In the genomic region with DNA sequence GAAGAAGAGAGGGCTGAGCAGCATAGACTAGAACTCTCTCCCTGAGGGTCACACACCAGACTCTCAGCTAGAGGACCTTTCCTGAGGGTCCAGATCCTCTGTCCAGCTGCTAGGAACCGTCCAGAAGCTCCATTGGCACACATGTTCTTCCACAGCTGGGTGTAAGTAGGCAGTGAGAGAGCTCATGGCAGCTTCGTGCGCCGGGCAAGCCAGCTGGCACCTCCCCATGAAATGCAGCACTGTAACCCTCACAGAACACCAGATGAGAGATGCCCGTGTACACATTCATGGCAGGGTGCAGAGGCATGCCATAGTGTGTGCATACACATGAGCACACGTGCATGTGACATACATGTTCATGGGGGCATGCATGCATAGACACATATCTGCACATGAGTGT, we compare ENCODE assay signal across 20 mouse cellular contexts.
DNase-seq lines count a peak whose midpoint lies in the region; ATAC-seq lines count a peak whose summit lies in the region.
"Had no signal": no experiment of that assay in that cellular context is flagged by ENCODE, and none has a peak within 500 bp of the region (broad histone marks: within the 10 kb centered on the region; RNA-seq: fewer than 3 reads in every experiment).

No protein-coding gene starts in this region.

- H3K9ac ChIP-seq in hindbrain, embryonic 14.5 days, result no peak overlapping the region
- H3K9ac ChIP-seq in hindbrain, embryonic 12.5 days, result no peak overlapping the region
- H3K9ac ChIP-seq: embryonic facial prominence, embryonic 13.5 days; forebrain, embryonic 12.5 days; heart, embryonic 12.5 days; limb, embryonic 12.5 days; liver, postnatal 0 days; neural tube, embryonic 13.5 days had no signal

- no peaks in the 10 kb centered on the region for H3K36me3 ChIP-seq in hindbrain, embryonic 14.5 days (replicated peaks; ENCODE audit: control insufficient read depth, insufficient read depth)
- H3K36me3 ChIP-seq in hindbrain, embryonic 12.5 days, result no peaks in the 10 kb centered on the region
- H3K36me3 ChIP-seq: embryonic facial prominence, embryonic 13.5 days; forebrain, embryonic 12.5 days; heart, embryonic 12.5 days; limb, embryonic 12.5 days; neural tube, embryonic 13.5 days had no signal

- no peak overlapping the region for H3K4me2 ChIP-seq in hindbrain, embryonic 14.5 days (replicated peaks)
- H3K4me2 ChIP-seq in hindbrain, embryonic 12.5 days (replicated peaks), result no peak overlapping the region
- H3K4me2 ChIP-seq: embryonic facial prominence, embryonic 13.5 days; forebrain, embryonic 12.5 days; heart, embryonic 12.5 days; limb, embryonic 12.5 days; liver, embryonic 11.5 days; midbrain, embryonic 11.5 days; neural tube, embryonic 13.5 days had no signal

- no peak for ATAC-seq in hindbrain, embryonic 14.5 days (ENCODE audit: low FRiP score)
- no peak for ATAC-seq in hindbrain, embryonic 12.5 days (ENCODE audit: low FRiP score)
- ATAC-seq: inflammation-experienced regulatory T-cells, adult 6 months; liver, postnatal 0 days had no signal

- no peak overlapping the region for H3K4me3 ChIP-seq in hindbrain, embryonic 14.5 days (replicated peaks; ENCODE audit: low read length)
- H3K4me3 ChIP-seq in hindbrain, embryonic 12.5 days, result no peak overlapping the region
- H3K4me3 ChIP-seq: embryonic facial prominence, embryonic 13.5 days; erythroblast, embryonic 14.5 days; forebrain, embryonic 12.5 days; heart, embryonic 12.5 days; limb, embryonic 12.5 days; neural tube, embryonic 13.5 days had no signal

- H3K27me3 ChIP-seq in hindbrain, embryonic 14.5 days (ENCODE audit: control insufficient read depth, insufficient read depth, low read length), result no peaks in the 10 kb centered on the region
- no peaks in the 10 kb centered on the region for H3K27me3 ChIP-seq in hindbrain, embryonic 12.5 days
- H3K27me3 ChIP-seq: forebrain, embryonic 12.5 days had no signal

- peaks cover 5% of the 10 kb centered on the region; the same call in 1 of the 2 replicates for H3K4me1 ChIP-seq in hindbrain, embryonic 14.5 days (replicated peaks; ENCODE audit: control insufficient read depth, insufficient read depth, low read length)
- H3K4me1 ChIP-seq in hindbrain, embryonic 12.5 days, result no peaks in the 10 kb centered on the region
- H3K4me1 ChIP-seq: embryonic facial prominence, embryonic 13.5 days; limb, embryonic 12.5 days had no signal

- peak; percentile 54 to 58 for DNase-seq in cerebellum, postnatal 10 days
- no peak for DNase-seq in cerebellum, postnatal 4 days (ENCODE audit: low spot score in 2 of 2)
- DNase-seq in hindbrain, embryonic 14.5 days (ENCODE audit: low spot score), result no peak
- peak; percentile 23 for DNase-seq in left cerebral cortex, postnatal 4 days
- no peak for DNase-seq in left cerebral cortex, adult 9 months (ENCODE audit: low spot score in 2 of 2)
- peak; percentile 50 to 55 for DNase-seq in right cerebral cortex, postnatal 10 days (ENCODE audit: low spot score in 2 of 2)
- DNase-seq in right cerebral cortex, adult 2 months (ENCODE audit: low spot score in 2 of 2), result no peak
- DNase-seq: kidney, postnatal 4 days; liver, postnatal 0 days had no signal

- no peaks in the 10 kb centered on the region for H3K9me3 ChIP-seq in hindbrain, embryonic 14.5 days (ENCODE audit: control insufficient read depth, low read length)
- H3K9me3 ChIP-seq in hindbrain, embryonic 12.5 days (replicated peaks), result no peaks in the 10 kb centered on the region
- H3K9me3 ChIP-seq: embryonic facial prominence, embryonic 13.5 days; forebrain, embryonic 12.5 days; heart, embryonic 12.5 days; limb, embryonic 12.5 days; neural tube, embryonic 13.5 days had no signal

- 0 out of 2 replicates have a peak overlapping the region, but pooled peaks have one; percentile 24 for H3K27ac ChIP-seq in hindbrain, embryonic 14.5 days
- H3K27ac ChIP-seq in hindbrain, embryonic 12.5 days, result no peak overlapping the region
- H3K27ac ChIP-seq: embryonic facial prominence, embryonic 13.5 days; forebrain, embryonic 12.5 days; limb, embryonic 12.5 days; macrophage; neural tube, embryonic 13.5 days had no signal

- WGBS in hindbrain, embryonic 14.5 days, result 76% methylated on average over 6 of the region's 6 CpGs
- WGBS in hindbrain, embryonic 12.5 days, result 87% methylated on average over 6 of the region's 6 CpGs

- intact Hi-C loops in left cerebral cortex, postnatal 4 days (cut with DNase I), result no loop called here

Comparison
In these comparisons a context has a peak if more than half of its experiments do, and no peak if none do; other contexts are left out.
1. DNase-seq: peak in cerebellum, postnatal 10 days (2 of 2), left cerebral cortex, postnatal 4 days (single experiment) and right cerebral cortex, postnatal 10 days (2 of 2); none in cerebellum, postnatal 4 days (0 of 2), hindbrain, embryonic 14.5 days (single experiment), left cerebral cortex, adult 9 months (0 of 2) and right cerebral cortex, adult 2 months (0 of 2).